Comparison of ENCODE assay signal across 21 mouse cellular contexts in genomic region chr3:129317032-129317729, GRCm38 (mm10). TPM values are rescaled to one million over a fixed set of nuclear protein-coding genes. Genes with fewer than 3 reads are reported as not detected.
DNase-seq lines count a peak whose midpoint lies in the region; ATAC-seq and TF ChIP-seq lines count a peak whose summit lies in the region.
"Had no signal": no experiment of that assay in that cellular context is flagged by ENCODE, and none has a peak within 500 bp of the region (broad histone marks: within the 10 kb centered on the region; RNA-seq: fewer than 3 reads in every experiment).

No protein-coding gene starts in this region.

- TF ChIP-seq POLR2A in ES-Bruce4 (IDR thresholded peaks at IDR 0.05; ENCODE audit: insufficient read depth, low read length): no peak

- ATAC-seq in kidney, embryonic 16.5 days (ENCODE audit: low FRiP score, low TSS enrichment): no peak
- no peak for ATAC-seq in lung, postnatal 0 days
- no peak for ATAC-seq in megakaryocyte-erythroid progenitor cell, adult 5-6 weeks (replicated peaks; ENCODE audit: low FRiP score, low TSS enrichment, poor library complexity, severe bottlenecking)
- ATAC-seq: forebrain, embryonic 14.5 days had no signal

- WGBS in kidney, embryonic 16.5 days: 57% methylated on average over 17 of the region's 17 CpGs
- 81% methylated on average over 17 of the region's 17 CpGs for WGBS in lung, postnatal 0 days

- no peak overlapping the region for H3K4me3 ChIP-seq in kidney, embryonic 16.5 days (ENCODE audit: low read length)
- no peak overlapping the region for H3K4me3 ChIP-seq in lung, postnatal 0 days (ENCODE audit: low read depth, low read length)
- H3K4me3 ChIP-seq in ES-Bruce4 (ENCODE audit: low read depth, low read length): no peak overlapping the region
- H3K4me3 ChIP-seq: embryonic facial prominence, embryonic 10.5 days; gastrocnemius, adult 2 months; heart, embryonic 13.5 days; hindbrain, embryonic 13.5 days had no signal

- peak; percentile 29 to 59 for DNase-seq in kidney, postnatal 4 days
- no peak for DNase-seq in lung, postnatal 0 days (ENCODE audit: low spot score)
- no peak for DNase-seq in lung, postnatal 36 days
- DNase-seq in Muller cell, postnatal 12 days (ENCODE audit: inconsistent ontology term): peak; percentile 71
- no peak for DNase-seq in spleen, adult 18-20 months
- DNase-seq: adrenal gland, adult 8-10 months; adrenal gland, postnatal 36 days; cerebellum, adult 2 months; cerebellum, postnatal 10 days; gastrocnemius, adult 2 months; gastrocnemius, postnatal 25 days; heart, postnatal 4 days had no signal

- no peaks in the 10 kb centered on the region for H3K9me3 ChIP-seq in kidney, embryonic 16.5 days (ENCODE audit: low read length)
- no peaks in the 10 kb centered on the region for H3K9me3 ChIP-seq in lung, postnatal 0 days (ENCODE audit: low read length)
- no peaks in the 10 kb centered on the region for H3K9me3 ChIP-seq in ES-Bruce4 (replicated peaks; ENCODE audit: control insufficient read depth, insufficient read depth, low read length, poor library complexity, severe bottlenecking)
- H3K9me3 ChIP-seq: embryonic facial prominence, embryonic 10.5 days; G1E; heart, embryonic 13.5 days; hindbrain, embryonic 13.5 days had no signal

- H3K27me3 ChIP-seq in kidney, embryonic 16.5 days (ENCODE audit: insufficient read depth, low read length): no peaks in the 10 kb centered on the region
- no peaks in the 10 kb centered on the region for H3K27me3 ChIP-seq in lung, postnatal 0 days (replicated peaks; ENCODE audit: insufficient read depth, low read length)
- no peaks in the 10 kb centered on the region for H3K27me3 ChIP-seq in ES-Bruce4 (ENCODE audit: control insufficient read depth, insufficient read depth, low read length, poor library complexity, severe bottlenecking)
- H3K27me3 ChIP-seq: heart, embryonic 13.5 days; hindbrain, embryonic 13.5 days had no signal

- TF ChIP-seq CTCF in lung, postnatal 0 days (IDR thresholded peaks at IDR 0.05): 0 out of 2 replicates have a peak, but pooled peaks have one; percentile 25
- peak; percentile 38 for TF ChIP-seq CTCF in ES-Bruce4 (IDR thresholded peaks at IDR 0.05; ENCODE audit: low read depth, low read length)

- TF ChIP-seq EP300 in lung, postnatal 0 days (IDR thresholded peaks at IDR 0.05): no peak
- TF ChIP-seq EP300 in ES-Bruce4 (IDR thresholded peaks at IDR 0.05; ENCODE audit: insufficient read depth, low read depth, low read length): no peak

- H3K4me1 ChIP-seq in kidney, embryonic 16.5 days (ENCODE audit: insufficient read depth, low read length): peaks cover 8% of the 10 kb centered on the region
- H3K4me1 ChIP-seq in lung, postnatal 0 days (ENCODE audit: insufficient read depth, low read depth, low read length): no peaks in the 10 kb centered on the region; the same call in 1 of the 2 replicates
- H3K4me1 ChIP-seq in ES-Bruce4 (ENCODE audit: control insufficient read depth, insufficient read depth, low read length): no peaks in the 10 kb centered on the region
- H3K4me1 ChIP-seq: embryonic facial prominence, embryonic 10.5 days; hindbrain, embryonic 13.5 days had no signal

- no peak overlapping the region for H3K27ac ChIP-seq in kidney, embryonic 16.5 days (ENCODE audit: low read length)
- H3K27ac ChIP-seq in lung, postnatal 0 days (ENCODE audit: low read length): no peak overlapping the region
- H3K27ac ChIP-seq in ES-Bruce4 (ENCODE audit: insufficient read depth, low read length): no peak overlapping the region
- H3K27ac ChIP-seq: embryonic facial prominence, embryonic 10.5 days; gastrocnemius, adult 2 months; heart, embryonic 13.5 days; hindbrain, embryonic 13.5 days had no signal

- no peaks in the 10 kb centered on the region for H3K36me3 ChIP-seq in kidney, embryonic 16.5 days (ENCODE audit: insufficient read depth, low read length)
- no peaks in the 10 kb centered on the region for H3K36me3 ChIP-seq in lung, postnatal 0 days (ENCODE audit: insufficient read depth, low read length)
- no peaks in the 10 kb centered on the region for H3K36me3 ChIP-seq in ES-Bruce4 (ENCODE audit: control insufficient read depth, insufficient read depth, low read length, poor library complexity, severe bottlenecking)
- H3K36me3 ChIP-seq: embryonic facial prominence, embryonic 10.5 days; G1E; heart, embryonic 13.5 days; hindbrain, embryonic 13.5 days had no signal

- no peak overlapping the region for H3K9ac ChIP-seq in kidney, embryonic 16.5 days (replicated peaks; ENCODE audit: low read length)
- H3K9ac ChIP-seq in lung, postnatal 0 days (replicated peaks; ENCODE audit: low read depth): no peak overlapping the region
- H3K9ac ChIP-seq in ES-Bruce4 (ENCODE audit: low read depth, poor library complexity, severe bottlenecking): no peak overlapping the region
- H3K9ac ChIP-seq: heart, embryonic 13.5 days; hindbrain, embryonic 13.5 days had no signal

- no peak overlapping the region for H3K4me2 ChIP-seq in kidney, embryonic 16.5 days (replicated peaks; ENCODE audit: low read depth, low read length)
- H3K4me2 ChIP-seq in lung, postnatal 0 days (replicated peaks; ENCODE audit: low read depth, low read length): no peak overlapping the region
- H3K4me2 ChIP-seq: heart, embryonic 13.5 days; hindbrain, embryonic 13.5 days had no signal

RNA-seq across cellular contexts. Expression of gene Enpep, which starts 15.3 kb away (rescaled TPM):
- 116 and 117 TPM in 2 replicates for polyA plus RNA-seq in kidney, embryonic 16.5 days (2015; fragmentation: Nextera tagmentation; extraction: Ambion mirVana)
- 106 and 118 TPM in 2 replicates for polyA plus RNA-seq in lung, postnatal 0 days (2015; fragmentation: Nextera tagmentation; extraction: Ambion mirVana)
- not detected in 2 replicates for polyA plus RNA-seq in ES-Bruce4 (2011; ENCODE audit: insufficient read depth, insufficient read length, low read depth, missing spikeins)
- 2.4 TPM in 1 of 2 replicates, not detected in the other for total RNA-seq in megakaryocyte-erythroid progenitor cell, adult 5-6 weeks (2014; fragmentation: Nextera tagmentation)
- total RNA-seq in megakaryocyte-erythroid progenitor cell, adult 5-6 weeks (2017): not detected in 2 replicates
- total RNA-seq: granulocyte monocyte progenitor cell, adult 5-6 weeks had no signal
- polyA plus RNA-seq: G1E had no signal

Comparison
In these comparisons a context has a peak if more than half of its experiments do, and no peak if none do; other contexts are left out.
1. DNase-seq: peak in kidney, postnatal 4 days (2 of 2) and Muller cell, postnatal 12 days (single experiment); none in lung, postnatal 0 days (single experiment), lung, postnatal 36 days (single experiment) and spleen, adult 18-20 months (0 of 2).
2. RNA of gene Enpep, which starts 15.3 kb away (polyA plus RNA-seq): 116 to 117 TPM in kidney, embryonic 16.5 days and 106 to 118 TPM in lung, postnatal 0 days; not detected in ES-Bruce4; every median in the first group is over 100 times any median in the second.